Mouse (Mus musculus): Measurements from ENCODE around the gene 1110051M20Rik.

DNA sequence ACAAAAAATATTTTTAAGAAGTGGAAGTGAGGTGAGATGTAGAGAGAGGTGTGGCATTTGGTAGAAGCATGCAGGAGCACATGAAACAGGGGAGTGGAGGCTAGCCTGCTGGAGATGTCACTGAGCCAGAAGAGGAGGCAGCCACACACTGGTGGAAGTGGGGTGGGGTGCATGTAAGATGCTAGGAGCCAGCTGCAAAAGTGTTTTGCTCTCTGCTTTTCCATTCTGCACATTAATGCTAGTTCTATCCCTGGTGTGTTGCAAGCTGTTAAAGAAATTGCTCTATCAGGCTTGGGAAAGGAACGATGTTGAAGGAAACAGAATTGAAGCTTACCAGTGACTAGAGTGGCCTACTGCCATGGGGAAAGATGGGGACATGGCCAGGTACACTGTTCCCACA, 120.2 kb downstream of the 1110051M20Rik start:
- TF ChIP-seq CTCF (IDR thresholded peaks at IDR 0.05; ENCODE audit: insufficient read depth, low read length) (no peak), POLR2A (IDR thresholded peaks at IDR 0.05; ENCODE audit: borderline replicate concordance, extremely low read depth, low read depth, low read length) (no peak)
